In the genomic region with DNA sequence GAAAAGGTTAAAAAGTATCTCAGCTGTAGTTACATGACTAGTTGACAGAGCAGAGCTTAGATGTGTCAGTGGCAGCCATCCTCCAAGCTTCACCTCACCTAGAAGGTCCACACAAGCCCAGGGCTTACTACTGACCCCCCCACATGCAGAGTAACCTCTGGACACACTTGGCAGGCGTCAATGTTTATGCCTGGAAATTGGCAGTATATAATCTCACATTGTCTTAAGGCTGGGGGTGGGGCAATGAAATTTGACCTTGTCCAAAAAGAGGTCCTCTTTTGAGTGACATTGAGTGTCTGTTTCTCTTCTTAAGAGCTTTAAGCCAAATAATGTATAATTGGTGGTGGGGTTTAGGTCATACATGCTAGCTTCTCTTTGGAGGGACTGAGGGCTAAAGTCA, we compare ENCODE assay signal across 19 mouse cellular contexts.
DNase-seq lines count a peak whose midpoint lies in the region; ATAC-seq and TF ChIP-seq lines count a peak whose summit lies in the region.
"Had no signal": no experiment of that assay in that cellular context is flagged by ENCODE, and none has a peak within 500 bp of the region (broad histone marks: within the 10 kb centered on the region; RNA-seq: fewer than 3 reads in every experiment).

No protein-coding gene starts in this region.

- H3K36me3 ChIP-seq in heart, postnatal 0 days (replicated peaks; ENCODE audit: control insufficient read depth, insufficient read depth, low read length) = no peaks in the 10 kb centered on the region
- no peaks in the 10 kb centered on the region for H3K36me3 ChIP-seq in heart, embryonic 10.5 days
- no peaks in the 10 kb centered on the region for H3K36me3 ChIP-seq in lung, embryonic 16.5 days (ENCODE audit: control insufficient read depth, insufficient read depth, low read length)
- H3K36me3 ChIP-seq: embryonic facial prominence, embryonic 15.5 days; forebrain, embryonic 10.5 days; heart, embryonic 13.5 days; hindbrain, embryonic 15.5 days had no signal

- peak; percentile 43 for DNase-seq in heart, postnatal 0 days (ENCODE audit: low spot score)
- DNase-seq in heart, embryonic 10.5 days (ENCODE audit: low spot score) = no peak
- DNase-seq in NIH3T3 (ENCODE audit: low read depth) = peak; percentile 17
- DNase-seq in lung, postnatal 25 days (ENCODE audit: low spot score) = peak; percentile 24
- no peak for DNase-seq in gastrocnemius, postnatal 10 days
- DNase-seq: adrenal gland, postnatal 10 days; cerebellum, adult 11 months; cerebellum, adult 8-10 months; cerebellum, postnatal 14 days; embryo, embryonic 11 days had no signal

- WGBS in heart, postnatal 0 days = 50% methylated on average over 1 of the region's 1 CpGs
- 69% methylated on average over 1 of the region's 1 CpGs for WGBS in heart, embryonic 10.5 days
- WGBS in lung, embryonic 16.5 days = 38% methylated on average over 1 of the region's 1 CpGs

- no peak for TF ChIP-seq CTCF in heart, postnatal 0 days (IDR thresholded peaks at IDR 0.05; ENCODE audit: low read depth)

- H3K4me1 ChIP-seq in heart, postnatal 0 days (ENCODE audit: control insufficient read depth, insufficient read depth) = peaks cover 17% of the 10 kb centered on the region
- peaks cover 14% of the 10 kb centered on the region for H3K4me1 ChIP-seq in heart, embryonic 10.5 days
- peaks cover 6% of the 10 kb centered on the region; the same call in 1 of the 2 replicates for H3K4me1 ChIP-seq in lung, embryonic 16.5 days (replicated peaks; ENCODE audit: control insufficient read depth, insufficient read depth, low read length)
- H3K4me1 ChIP-seq: embryonic facial prominence, embryonic 15.5 days; hindbrain, embryonic 15.5 days had no signal

- no peaks in the 10 kb centered on the region for H3K27me3 ChIP-seq in heart, postnatal 0 days (ENCODE audit: control insufficient read depth, insufficient read depth, low read length)
- H3K27me3 ChIP-seq in heart, embryonic 10.5 days (ENCODE audit: insufficient read depth, poor library complexity, severe bottlenecking) = no peaks in the 10 kb centered on the region
- H3K27me3 ChIP-seq in lung, embryonic 16.5 days (ENCODE audit: control insufficient read depth, insufficient read depth, low read depth, low read length) = no peaks in the 10 kb centered on the region
- H3K27me3 ChIP-seq: embryonic facial prominence, embryonic 15.5 days; heart, embryonic 13.5 days; hindbrain, embryonic 15.5 days had no signal

- H3K4me2 ChIP-seq in heart, postnatal 0 days (ENCODE audit: low read depth, low read length) = no peak overlapping the region
- no peak overlapping the region for H3K4me2 ChIP-seq in lung, embryonic 16.5 days (ENCODE audit: low read depth, low read length)
- H3K4me2 ChIP-seq: embryonic facial prominence, embryonic 15.5 days; heart, embryonic 13.5 days; hindbrain, embryonic 15.5 days had no signal

- no peak overlapping the region for H3K4me3 ChIP-seq in heart, postnatal 0 days (ENCODE audit: low read depth, low read length)
- H3K4me3 ChIP-seq in heart, embryonic 10.5 days = no peak overlapping the region
- no peak overlapping the region for H3K4me3 ChIP-seq in lung, embryonic 16.5 days (ENCODE audit: low read length)
- H3K4me3 ChIP-seq: embryonic facial prominence, embryonic 15.5 days; erythroblast, embryonic 14.5 days; forebrain, embryonic 10.5 days; heart, embryonic 13.5 days; hindbrain, embryonic 15.5 days had no signal

- peak overlapping the region; percentile 5; the same call in 1 of the 2 replicates for H3K27ac ChIP-seq in heart, postnatal 0 days (ENCODE audit: low read depth)
- H3K27ac ChIP-seq in heart, embryonic 10.5 days = no peak overlapping the region
- no peak overlapping the region for H3K27ac ChIP-seq in lung, embryonic 16.5 days (ENCODE audit: low read length)
- H3K27ac ChIP-seq: embryonic facial prominence, embryonic 15.5 days; forebrain, embryonic 10.5 days; heart, embryonic 13.5 days; hindbrain, embryonic 15.5 days had no signal

- ATAC-seq in heart, postnatal 0 days (ENCODE audit: insufficient read depth, low read depth) = peak; percentile 87
- ATAC-seq in lung, embryonic 16.5 days (ENCODE audit: low read depth) = 0 out of 2 replicates have a peak, but pooled peaks have one; percentile 17
- no peak for ATAC-seq in granulocyte monocyte progenitor cell, adult 5-6 weeks (replicated peaks; ENCODE audit: poor library complexity, severe bottlenecking)
- ATAC-seq: forebrain, embryonic 14.5 days; intestine, embryonic 16.5 days had no signal

- TF ChIP-seq EP300 in heart, postnatal 0 days (IDR thresholded peaks at IDR 0.05; ENCODE audit: low read depth) = peak; percentile 85

- H3K9me3 ChIP-seq in heart, postnatal 0 days (replicated peaks; ENCODE audit: control insufficient read depth, low read length) = no peaks in the 10 kb centered on the region
- no peaks in the 10 kb centered on the region for H3K9me3 ChIP-seq in heart, embryonic 10.5 days
- H3K9me3 ChIP-seq in lung, embryonic 16.5 days (ENCODE audit: control insufficient read depth, low read length) = no peaks in the 10 kb centered on the region
- H3K9me3 ChIP-seq: embryonic facial prominence, embryonic 15.5 days; forebrain, embryonic 10.5 days; heart, embryonic 13.5 days; hindbrain, embryonic 15.5 days had no signal

- H3K9ac ChIP-seq in heart, postnatal 0 days (replicated peaks; ENCODE audit: low read depth, low read length) = no peak overlapping the region
- no peak overlapping the region for H3K9ac ChIP-seq in lung, embryonic 16.5 days (ENCODE audit: low read length)
- H3K9ac ChIP-seq: embryonic facial prominence, embryonic 15.5 days; heart, embryonic 13.5 days; hindbrain, embryonic 15.5 days had no signal

Comparison
In these comparisons a context has a peak if more than half of its experiments do, and no peak if none do; other contexts are left out.
1. DNase-seq: peak in heart, postnatal 0 days (single experiment), NIH3T3 (single experiment) and lung, postnatal 25 days (single experiment); none in heart, embryonic 10.5 days (single experiment) and gastrocnemius, postnatal 10 days (single experiment).